Mouse (Mus musculus) thymus, postnatal 10 days (tissue): ENCODE measurements around the gene Slc38a2.

Experiments
- DNase-seq, 2 experiments: peaks; one replicate each; pipeline ENCODE4 v3.0.0; 2021; ENCODE audit warnings: low spot score in 2 of 2

Slc38a2 gene

GRCm38 (mm10) chr15:96660590-96661141, 38.9 kb downstream of the Slc38a2 start:
- DNase-seq, result no peak

GRCm38 (mm10) chr15:96658275-96658602, 41.3 kb downstream of the Slc38a2 start:
- no peak for DNase-seq

GRCm38 (mm10) chr15:96657576-96658274, 41.8 kb downstream of the Slc38a2 start:
- DNase-seq, result no peak

GRCm38 (mm10) chr15:96655514-96655913, 44.0 kb downstream of the Slc38a2 start:
- peak; percentile 26 to 39 for DNase-seq

GRCm38 (mm10) chr15:96654714-96655113, 44.8 kb downstream of the Slc38a2 start:
- DNase-seq, result peak; percentile 58 to 70

- DNase-seq, result no peak
Observed at GRCm38 (mm10) chr15:96653011-96653410, 46.5 kb downstream of the Slc38a2 start.

GRCm38 (mm10) chr15:96652531-96652930, 47.0 kb downstream of the Slc38a2 start:
- no peak for DNase-seq

- no peak for DNase-seq
Observed at GRCm38 (mm10) chr15:96647376-96647775, 52.2 kb downstream of the Slc38a2 start.

- DNase-seq, result peak; percentile 83 to 87
Observed at GRCm38 (mm10) chr15:96642436-96643405, 56.8 kb downstream of the Slc38a2 start, which contains the start of gene Slc38a1. TSS of gene Slc38a1 (minus strand) at chr15:96642913.

- DNase-seq, result peak in 1 of 2 experiments; percentile 39
Observed at GRCm38 (mm10) chr15:96641821-96642435, 57.6 kb downstream of the Slc38a2 start.

- DNase-seq, result peak; percentile 59 to 61
Observed at GRCm38 (mm10) chr15:96641111-96641820, 58.3 kb downstream of the Slc38a2 start.

- DNase-seq, result peak; percentile 49 to 53
Observed at GRCm38 (mm10) chr15:96640291-96640985, 59.1 kb downstream of the Slc38a2 start.

GRCm38 (mm10) chr15:96639630-96640029, 59.9 kb downstream of the Slc38a2 start:
- no peak for DNase-seq

GRCm38 (mm10) chr15:96638656-96639055, 60.9 kb downstream of the Slc38a2 start:
- DNase-seq, result no peak

GRCm38 (mm10) chr15:96638173-96638572, 61.4 kb downstream of the Slc38a2 start:
- DNase-seq, result peak; percentile 40 to 41
